Mouse (Mus musculus): Measurements from ENCODE around the gene Arid4a. TPM values are rescaled to one million over a fixed set of nuclear protein-coding genes. Genes with fewer than 3 reads are reported as not detected.

The Arid4a gene
- polyA plus RNA-seq, 1 experiment from 2014 or later, result 29.5 TPM

Other genes with a start within 250 kb of the Arid4a start
- 26.7 and 27.0 TPM in 2 replicates for gene Frmd6, start 190.5 kb upstream of the Arid4a start, polyA plus RNA-seq (2014; fragmentation: Nextera tagmentation; extraction: Ambion mirVana)
- gene Actr10, start 78.1 kb upstream of the Arid4a start, polyA plus RNA-seq (2014; fragmentation: Nextera tagmentation; extraction: Ambion mirVana), result 208 and 222 TPM in 2 replicates
- 427 and 453 TPM in 2 replicates for gene Psma3, start 41.4 kb upstream of the Arid4a start, polyA plus RNA-seq (2014; fragmentation: Nextera tagmentation; extraction: Ambion mirVana)
- gene Tomm20l, start 95.4 kb downstream of the Arid4a start, polyA plus RNA-seq (2014; fragmentation: Nextera tagmentation; extraction: Ambion mirVana), result 0.38 TPM in 1 of 2 replicates, not detected in the other
- 102 and 114 TPM in 2 replicates for gene Timm9, start 120.7 kb downstream of the Arid4a start, polyA plus RNA-seq (2014; fragmentation: Nextera tagmentation; extraction: Ambion mirVana)
- gene 2700049A03Rik, start 120.9 kb downstream of the Arid4a start, polyA plus RNA-seq (2014; fragmentation: Nextera tagmentation; extraction: Ambion mirVana), result 11.7 and 13.0 TPM in 2 replicates

All from heart, embryonic 14.5 days (tissue).